Mouse (Mus musculus): Measurements from ENCODE around the gene Vwc2l. TPM values are rescaled to one million over a fixed set of nuclear protein-coding genes. Genes with fewer than 3 reads are reported as not detected.

Vwc2l gene
- polyA plus RNA-seq, 1 experiment from 2014 or later: 10.7 TPM

DNA sequence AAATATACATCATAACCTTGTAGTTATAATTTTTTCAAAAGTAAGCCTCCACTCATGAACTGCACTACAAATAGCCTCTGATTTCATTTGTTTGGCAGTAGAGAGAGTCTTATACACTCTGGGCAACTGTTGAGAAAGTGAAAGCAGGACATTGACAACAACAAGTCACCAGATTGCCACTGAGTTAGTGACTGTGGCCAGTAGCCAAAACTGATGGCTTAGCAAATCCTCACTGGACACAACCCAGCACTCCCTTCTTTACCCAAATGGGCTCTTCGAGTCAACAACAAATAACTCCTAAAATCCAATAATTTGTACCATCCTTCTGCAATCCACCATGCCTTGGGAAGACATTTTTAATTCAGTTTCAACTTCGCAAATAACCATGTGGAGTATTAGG is 155.0 kb downstream of the Vwc2l start:
- H3K4me2 ChIP-seq (ENCODE audit: low read length): no peak overlapping the region
- 92% methylated on average over 2 of the region's 2 CpGs for WGBS
- H3K9me3 ChIP-seq (ENCODE audit: control insufficient read depth, low read length): no peaks in the 10 kb centered on the region
- H3K27ac ChIP-seq (ENCODE audit: low read depth, low read length): no peak overlapping the region
- ATAC-seq: no peak
- no peaks in the 10 kb centered on the region for H3K4me1 ChIP-seq (ENCODE audit: control insufficient read depth, insufficient read depth, low read depth, low read length)
- H3K4me3 ChIP-seq (ENCODE audit: low read length): no peak overlapping the region
- no peaks in the 10 kb centered on the region for H3K27me3 ChIP-seq (replicated peaks; ENCODE audit: control insufficient read depth, insufficient read depth, low read length)
- H3K36me3 ChIP-seq (ENCODE audit: control insufficient read depth, insufficient read depth, low read length): no peaks in the 10 kb centered on the region
- no peak overlapping the region for H3K9ac ChIP-seq (ENCODE audit: low read depth, low read length)

DNA sequence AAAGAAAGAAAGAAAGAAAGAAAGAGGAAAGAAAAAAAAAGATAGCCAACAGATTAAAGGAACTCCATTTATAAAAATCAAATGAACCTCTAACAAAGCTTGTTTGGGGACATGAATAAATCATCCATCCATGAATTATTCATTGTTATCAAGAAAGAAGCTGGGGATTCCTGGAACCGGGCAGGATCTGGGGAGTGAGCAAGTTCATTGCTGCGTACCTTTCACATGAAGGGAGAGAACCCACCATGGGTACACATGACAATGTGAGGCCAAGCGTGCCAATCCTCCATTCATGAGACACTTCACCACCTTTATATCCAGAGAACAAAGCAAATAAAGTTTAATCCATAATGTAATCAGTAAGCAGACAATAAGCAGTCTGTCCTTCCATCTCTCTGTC is 155.8 kb downstream of the Vwc2l start:
- no peaks in the 10 kb centered on the region for H3K36me3 ChIP-seq (ENCODE audit: control insufficient read depth, insufficient read depth, low read length)
- ATAC-seq: no peak
- H3K27ac ChIP-seq (ENCODE audit: low read depth, low read length): no peak overlapping the region
- H3K4me3 ChIP-seq (ENCODE audit: low read length): no peak overlapping the region
- H3K9me3 ChIP-seq (ENCODE audit: control insufficient read depth, low read length): no peaks in the 10 kb centered on the region
- no peak overlapping the region for H3K4me2 ChIP-seq (ENCODE audit: low read length)
- H3K27me3 ChIP-seq (replicated peaks; ENCODE audit: control insufficient read depth, insufficient read depth, low read length): no peaks in the 10 kb centered on the region
- no peak overlapping the region for H3K9ac ChIP-seq (ENCODE audit: low read depth, low read length)
- 26% methylated on average over 3 of the region's 3 CpGs for WGBS
- H3K4me1 ChIP-seq (ENCODE audit: control insufficient read depth, insufficient read depth, low read depth, low read length): no peaks in the 10 kb centered on the region

DNA sequence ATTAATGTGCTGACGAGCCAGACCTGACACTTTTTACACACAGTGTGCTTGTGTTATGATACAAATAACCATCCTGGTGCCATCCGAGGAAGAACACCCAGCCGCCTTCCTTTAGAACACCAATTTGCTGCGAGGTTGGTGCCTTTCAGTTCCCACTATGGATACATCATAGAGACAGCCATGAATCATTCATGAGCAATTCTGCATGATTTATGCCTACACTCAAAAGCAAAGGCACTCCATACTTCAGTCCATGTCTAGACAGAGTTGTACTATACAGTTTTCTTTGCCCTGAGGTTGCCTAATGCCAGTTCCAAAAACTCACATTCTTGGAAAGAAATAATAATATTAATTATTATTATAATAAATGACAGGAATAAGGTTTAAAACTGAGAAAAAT is 158.6 kb downstream of the Vwc2l start:
- ATAC-seq: peak; percentile 71; the same call in 1 of the 2 replicates
- WGBS: 37% methylated on average over 4 of the region's 4 CpGs
- no peaks in the 10 kb centered on the region for H3K36me3 ChIP-seq (ENCODE audit: control insufficient read depth, insufficient read depth, low read length)
- H3K4me3 ChIP-seq (ENCODE audit: low read length): no peak overlapping the region
- no peaks in the 10 kb centered on the region for H3K9me3 ChIP-seq (ENCODE audit: control insufficient read depth, low read length)
- H3K27ac ChIP-seq (ENCODE audit: low read depth, low read length): no peak overlapping the region
- H3K4me2 ChIP-seq (ENCODE audit: low read length): no peak overlapping the region
- H3K4me1 ChIP-seq (ENCODE audit: control insufficient read depth, insufficient read depth, low read depth, low read length): no peaks in the 10 kb centered on the region
- H3K27me3 ChIP-seq (replicated peaks; ENCODE audit: control insufficient read depth, insufficient read depth, low read length): no peaks in the 10 kb centered on the region
- no peak overlapping the region for H3K9ac ChIP-seq (ENCODE audit: low read depth, low read length)

DNA sequence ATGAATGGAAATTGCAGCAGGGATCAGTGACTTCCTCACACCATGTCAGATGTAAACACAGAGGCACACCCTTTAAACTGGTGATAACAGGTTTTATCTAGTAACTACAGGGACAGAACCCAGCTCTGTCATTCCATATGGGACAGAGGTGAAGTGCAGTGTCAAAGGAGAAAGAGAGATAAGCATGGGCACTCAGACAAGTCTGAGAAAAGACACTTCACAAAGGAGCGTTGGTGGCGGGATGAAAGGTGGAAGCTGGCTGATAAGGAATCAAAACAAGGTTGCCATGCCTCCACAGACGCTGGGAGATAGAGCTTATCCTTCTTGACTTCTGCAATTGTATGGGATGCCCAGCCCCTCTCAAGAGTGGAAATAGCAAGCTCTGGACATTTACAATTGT is 176.8 kb downstream of the Vwc2l start:
- H3K4me3 ChIP-seq (ENCODE audit: low read length): no peak overlapping the region
- ATAC-seq: no peak

DNA sequence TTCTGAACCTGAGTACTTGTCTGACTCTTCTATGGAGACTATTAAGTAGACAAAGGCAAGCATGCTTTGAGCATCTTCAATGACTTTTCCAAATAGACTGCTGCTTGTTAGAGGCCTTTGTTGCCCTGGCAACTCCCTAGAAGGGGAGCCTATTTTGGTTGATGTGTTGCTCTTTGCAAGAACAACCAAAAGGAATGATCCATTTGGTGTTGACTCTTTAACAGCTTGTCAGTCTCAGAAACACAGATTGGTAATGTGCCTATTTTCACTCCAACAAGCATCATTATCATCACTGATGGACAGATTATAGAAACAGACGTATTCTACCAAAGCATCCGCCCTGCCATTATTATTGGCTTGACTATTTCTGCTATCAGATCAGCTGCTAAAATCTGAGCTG is 181.9 kb downstream of the Vwc2l start:
- Histone ChIP-seq H3K4me3 (ENCODE audit: low read length) (no peak overlapping the region), H3K4me2 (ENCODE audit: low read length) (no peak overlapping the region), H3K27ac (ENCODE audit: low read depth, low read length) (no peak overlapping the region), H3K36me3 (ENCODE audit: control insufficient read depth, insufficient read depth, low read length) (no peaks in the 10 kb centered on the region), H3K27me3 (replicated peaks; ENCODE audit: control insufficient read depth, insufficient read depth, low read length) (no peaks in the 10 kb centered on the region), H3K9ac (ENCODE audit: low read depth, low read length) (no peak overlapping the region), H3K4me1 (ENCODE audit: control insufficient read depth, insufficient read depth, low read depth, low read length) (no peaks in the 10 kb centered on the region), H3K9me3 (ENCODE audit: control insufficient read depth, low read length) (no peaks in the 10 kb centered on the region)
- WGBS: 89% methylated on average over 2 of the region's 2 CpGs
- ATAC-seq: no peak

More for the DNA sequence above, 176.8 kb downstream of the Vwc2l start:
- 78% methylated on average over 3 of the region's 3 CpGs for WGBS
- Histone ChIP-seq H3K9ac (ENCODE audit: low read depth, low read length) (no peak overlapping the region), H3K4me1 (ENCODE audit: control insufficient read depth, insufficient read depth, low read depth, low read length) (no peaks in the 10 kb centered on the region), H3K36me3 (ENCODE audit: control insufficient read depth, insufficient read depth, low read length) (no peaks in the 10 kb centered on the region), H3K9me3 (ENCODE audit: control insufficient read depth, low read length) (no peaks in the 10 kb centered on the region), H3K27me3 (replicated peaks; ENCODE audit: control insufficient read depth, insufficient read depth, low read length) (no peaks in the 10 kb centered on the region), H3K27ac (ENCODE audit: low read depth, low read length) (no peak overlapping the region), H3K4me2 (ENCODE audit: low read length) (no peak overlapping the region)

DNA sequence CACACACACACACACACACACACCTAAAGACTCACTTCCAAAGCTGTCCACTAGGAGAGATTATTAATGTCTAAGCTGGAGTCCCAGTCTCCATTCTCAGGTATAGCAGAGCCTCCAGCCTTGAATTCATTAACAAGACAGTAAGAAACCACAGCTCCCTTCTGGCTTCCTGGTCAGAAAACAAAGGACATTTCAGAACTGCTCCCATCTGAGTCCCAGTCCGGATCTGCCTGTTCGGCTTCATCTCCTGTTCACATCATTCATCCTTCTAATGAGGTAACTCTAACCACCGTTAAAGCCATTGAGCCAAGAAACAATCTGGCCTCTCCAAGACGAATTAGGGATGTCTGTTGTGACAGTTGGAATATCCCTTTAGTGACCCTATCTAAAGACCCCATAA is 185.7 kb downstream of the Vwc2l start:
- no peak for ATAC-seq
- no peaks in the 10 kb centered on the region for H3K9me3 ChIP-seq (ENCODE audit: control insufficient read depth, low read length)
- no peaks in the 10 kb centered on the region for H3K4me1 ChIP-seq (ENCODE audit: control insufficient read depth, insufficient read depth, low read depth, low read length)
- no peaks in the 10 kb centered on the region for H3K27me3 ChIP-seq (replicated peaks; ENCODE audit: control insufficient read depth, insufficient read depth, low read length)
- H3K36me3 ChIP-seq (ENCODE audit: control insufficient read depth, insufficient read depth, low read length): no peaks in the 10 kb centered on the region
- H3K27ac ChIP-seq (ENCODE audit: low read depth, low read length): no peak overlapping the region
- H3K4me2 ChIP-seq (ENCODE audit: low read length): no peak overlapping the region
- WGBS: 70% methylated on average over 4 of the region's 4 CpGs
- H3K4me3 ChIP-seq (ENCODE audit: low read length): no peak overlapping the region
- H3K9ac ChIP-seq (ENCODE audit: low read depth, low read length): no peak overlapping the region

DNA sequence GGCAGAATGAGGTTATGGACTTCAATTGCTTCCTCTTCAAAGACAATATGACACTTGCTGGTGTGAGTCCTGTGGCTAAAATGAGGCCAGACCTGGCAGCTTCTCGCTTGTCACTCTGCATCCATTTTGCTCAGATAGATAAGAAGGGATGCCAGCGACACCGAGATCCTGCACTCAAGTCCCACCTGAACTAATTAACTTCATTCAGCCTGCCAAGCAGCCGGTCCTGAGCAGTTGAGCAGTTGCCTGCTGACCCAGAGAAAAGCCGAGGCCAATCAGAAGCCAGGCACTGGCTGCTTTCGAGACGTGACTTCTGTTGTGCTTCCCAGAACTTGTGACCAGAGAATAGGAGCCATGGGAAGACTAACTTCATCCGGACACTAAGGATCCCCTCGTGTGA is 187.6 kb downstream of the Vwc2l start:
- ATAC-seq: no peak
- no peak overlapping the region for H3K9ac ChIP-seq (ENCODE audit: low read depth, low read length)
- no peak overlapping the region for H3K4me3 ChIP-seq (ENCODE audit: low read length)
- no peaks in the 10 kb centered on the region for H3K27me3 ChIP-seq (replicated peaks; ENCODE audit: control insufficient read depth, insufficient read depth, low read length)
- no peak overlapping the region for H3K4me2 ChIP-seq (ENCODE audit: low read length)
- no peaks in the 10 kb centered on the region for H3K9me3 ChIP-seq (ENCODE audit: control insufficient read depth, low read length)
- no peak overlapping the region for H3K27ac ChIP-seq (ENCODE audit: low read depth, low read length)
- WGBS: 67% methylated on average over 9 of the region's 9 CpGs
- no peaks in the 10 kb centered on the region for H3K36me3 ChIP-seq (ENCODE audit: control insufficient read depth, insufficient read depth, low read length)
- no peaks in the 10 kb centered on the region for H3K4me1 ChIP-seq (ENCODE audit: control insufficient read depth, insufficient read depth, low read depth, low read length)

DNA sequence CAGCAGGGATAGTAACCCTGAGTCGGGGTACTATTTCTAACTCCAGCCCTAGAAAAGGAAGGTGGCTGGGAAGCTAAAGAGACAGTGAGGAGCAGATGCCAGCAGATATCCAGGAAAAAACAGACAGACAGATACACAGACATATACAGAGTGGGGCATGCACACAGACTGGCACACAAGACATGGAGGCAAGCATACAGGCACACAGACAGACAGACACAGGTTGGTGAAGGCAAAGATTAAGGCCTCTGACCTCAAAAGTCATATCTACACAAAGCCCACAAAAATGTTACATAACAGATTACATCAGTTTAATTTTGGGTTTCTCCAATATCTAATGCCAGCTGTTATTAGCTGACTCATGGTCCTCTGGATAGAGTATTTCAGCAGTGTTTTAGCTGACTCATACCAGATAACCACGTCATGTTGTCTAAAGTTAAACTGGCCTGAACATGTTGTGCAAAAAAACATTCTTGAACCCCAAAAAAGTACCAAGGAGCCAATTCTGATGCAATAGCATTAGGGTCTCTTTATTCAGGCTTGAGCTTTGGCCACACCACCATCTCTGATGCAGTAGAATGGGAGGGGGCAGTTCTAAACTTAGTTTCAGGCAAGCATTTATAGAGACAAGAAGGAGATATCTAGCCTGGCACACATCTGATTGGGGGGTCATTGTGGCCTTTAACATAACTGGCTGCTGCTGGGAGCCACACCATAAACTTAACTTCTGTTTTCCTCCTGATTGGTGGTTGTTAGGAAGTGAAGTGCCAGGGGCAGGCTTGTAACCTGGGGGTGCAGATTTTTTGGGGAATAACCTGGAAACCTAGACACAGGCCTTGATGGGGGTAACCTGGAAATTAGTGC is 192.9 kb downstream of the Vwc2l start:
- no peak overlapping the region for H3K9ac ChIP-seq (ENCODE audit: low read depth, low read length)
- H3K4me3 ChIP-seq (ENCODE audit: low read length): no peak overlapping the region
- H3K27me3 ChIP-seq (replicated peaks; ENCODE audit: control insufficient read depth, insufficient read depth, low read length): no peaks in the 10 kb centered on the region
- H3K4me1 ChIP-seq (ENCODE audit: control insufficient read depth, insufficient read depth, low read depth, low read length): no peaks in the 10 kb centered on the region
- ATAC-seq: no peak
- H3K36me3 ChIP-seq (ENCODE audit: control insufficient read depth, insufficient read depth, low read length): no peaks in the 10 kb centered on the region
- no peak overlapping the region for H3K4me2 ChIP-seq (ENCODE audit: low read length)
- H3K9me3 ChIP-seq (ENCODE audit: control insufficient read depth, low read length): no peaks in the 10 kb centered on the region
- H3K27ac ChIP-seq (ENCODE audit: low read depth, low read length): no peak overlapping the region
- 88% methylated on average over 2 of the region's 2 CpGs for WGBS

DNA sequence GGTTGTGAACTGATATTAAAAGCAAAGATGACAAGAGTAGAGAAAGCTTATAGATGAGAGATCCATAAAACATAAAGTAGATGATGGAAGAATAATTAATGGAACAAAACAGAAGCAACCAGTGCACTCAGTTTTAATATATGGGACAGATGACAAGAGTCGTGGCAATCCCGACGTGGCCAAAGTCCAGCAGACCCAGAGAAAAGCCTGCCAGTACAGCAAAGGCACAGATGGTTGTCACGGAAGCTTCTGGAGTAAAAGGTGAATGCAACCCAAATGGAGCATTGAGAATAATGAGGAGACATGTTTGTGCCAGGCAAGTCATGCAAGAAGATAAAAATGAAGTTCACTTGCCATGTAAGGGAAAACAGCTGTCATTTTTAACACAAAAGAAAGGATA is 207.5 kb downstream of the Vwc2l start:
- no peaks in the 10 kb centered on the region for H3K9me3 ChIP-seq (ENCODE audit: control insufficient read depth, low read length)
- H3K27ac ChIP-seq (ENCODE audit: low read depth, low read length): no peak overlapping the region
- H3K4me3 ChIP-seq (ENCODE audit: low read length): no peak overlapping the region
- H3K4me1 ChIP-seq (ENCODE audit: control insufficient read depth, insufficient read depth, low read depth, low read length): no peaks in the 10 kb centered on the region
- 84% methylated on average over 4 of the region's 4 CpGs for WGBS
- no peak for ATAC-seq
- H3K9ac ChIP-seq (ENCODE audit: low read depth, low read length): no peak overlapping the region
- no peak overlapping the region for H3K4me2 ChIP-seq (ENCODE audit: low read length)
- no peaks in the 10 kb centered on the region for H3K36me3 ChIP-seq (ENCODE audit: control insufficient read depth, insufficient read depth, low read length)
- no peaks in the 10 kb centered on the region for H3K27me3 ChIP-seq (replicated peaks; ENCODE audit: control insufficient read depth, insufficient read depth, low read length)

All from hindbrain, embryonic 16.5 days (tissue).